Mouse (Mus musculus) embryonic facial prominence, embryonic 13.5 days (tissue): Measurements from ENCODE around the gene Pde4c. TPM values are rescaled to one million over a fixed set of nuclear protein-coding genes. Genes with fewer than 3 reads are reported as not detected.

Source experiments
- ATAC-seq: fragments of 200-750 bp; cut with Nextera tagmentation; 2 replicates; pipeline ENCODE4 v1.8.0; 2017; ENCODE audit warnings: low read depth; ENCODE audit not compliant: insufficient number of reproducible peaks, insufficient read depth, low FRiP score, low TSS enrichment
- H3K27ac ChIP-seq: fragments of 300-500 bp; sonication (generic); 2 replicates; pipeline ENCODE4 v1.5.1; 2015; ENCODE audit warnings: moderate library complexity, mild to moderate bottlenecking, inconsistent platforms
- H3K27me3 ChIP-seq: fragments of 300-500 bp; sonication (generic); 2 replicates; pipeline ENCODE4 v1.6.1; 2015; ENCODE audit warnings: mild to moderate bottlenecking, inconsistent platforms
- H3K36me3 ChIP-seq: fragments of 300-500 bp; sonication (generic); 2 replicates; pipeline ENCODE4 v1.6.1; 2015; ENCODE audit warnings: mild to moderate bottlenecking, inconsistent platforms
- H3K4me1 ChIP-seq: fragments of 300-500 bp; sonication (generic); 2 replicates; pipeline ENCODE4 v1.6.1; 2015; ENCODE audit warnings: inconsistent platforms
- H3K4me2 ChIP-seq: fragments of 300-500 bp; sonication (generic); 2 replicates; pipeline ENCODE4 v1.6.1; 2015; ENCODE audit warnings: moderate library complexity, mild to moderate bottlenecking, inconsistent platforms
- H3K4me3 ChIP-seq: fragments of 300-500 bp; sonication (generic); 2 replicates; pipeline ENCODE4 v1.5.1; 2015; ENCODE audit warnings: mild to moderate bottlenecking, inconsistent platforms
- H3K9ac ChIP-seq: fragments of 300-500 bp; sonication (generic); 2 replicates; pipeline ENCODE4 v1.6.1; 2015; ENCODE audit warnings: mild to moderate bottlenecking, inconsistent platforms
- H3K9me3 ChIP-seq: fragments of 300-500 bp; sonication (generic); 2 replicates; pipeline ENCODE4 v1.6.1; 2016; ENCODE audit warnings: inconsistent platforms
- WGBS: fragments of 180-500 bp; shearing (Covaris S2); methylation state at CpG from one replicate; pipeline ENCODE4 v1.1.7; 2015; ENCODE audit warnings: mixed read lengths; 5-methylcytosine and 5-hydroxymethylcytosine counted together
- polyA plus RNA-seq: library from polyadenylated mRNA; unstranded; fragments of >200 nt; fragmentation: Nextera tagmentation; extraction: Ambion mirVana; gene quantifications from 2 replicates; pipeline ENCODE4 v1.2.1, GENCODE M21; 2015

The Pde4c gene
- polyA plus RNA-seq, 1 experiment from 2014 or later = 0.13 TPM

- H3K9me3 ChIP-seq = no peaks in the 10 kb centered on the region
- H3K4me2 ChIP-seq = no peak overlapping the region
- WGBS = 100% methylated on average over 1 of the region's 1 CpGs
- no peaks in the 10 kb centered on the region for H3K27me3 ChIP-seq
- no peak overlapping the region for H3K4me3 ChIP-seq
- no peaks in the 10 kb centered on the region for H3K4me1 ChIP-seq
- ATAC-seq = no peak
- no peak overlapping the region for H3K27ac ChIP-seq
- H3K9ac ChIP-seq = no peak overlapping the region
- H3K36me3 ChIP-seq = no peaks in the 10 kb centered on the region
Measured at GRCm38 (mm10) chr8:70710296-70710695, 13.2 kb upstream of the Pde4c start.

- WGBS = 84% methylated on average over 11 of the region's 11 CpGs
- ATAC-seq = no peak
- Histone ChIP-seq H3K9ac (0 out of 2 replicates have a peak overlapping the region, but pooled peaks have one; percentile 46), H3K4me3 (no peak overlapping the region), H3K27me3 (no peaks in the 10 kb centered on the region), H3K4me2 (no peak overlapping the region), H3K36me3 (no peaks in the 10 kb centered on the region), H3K27ac (no peak overlapping the region), H3K9me3 (no peaks in the 10 kb centered on the region), H3K4me1 (no peaks in the 10 kb centered on the region)
Measured at GRCm38 (mm10) chr8:70711041-70711440, 12.5 kb upstream of the Pde4c start.

- 72% methylated on average over 7 of the region's 7 CpGs for WGBS
- ATAC-seq = no peak
- H3K27me3 ChIP-seq = no peaks in the 10 kb centered on the region
- no peak overlapping the region for H3K4me2 ChIP-seq
- no peaks in the 10 kb centered on the region for H3K4me1 ChIP-seq
- no peak overlapping the region for H3K9ac ChIP-seq
- H3K4me3 ChIP-seq = no peak overlapping the region
- H3K36me3 ChIP-seq = no peaks in the 10 kb centered on the region
- no peaks in the 10 kb centered on the region for H3K9me3 ChIP-seq
- H3K27ac ChIP-seq = no peak overlapping the region
Measured at GRCm38 (mm10) chr8:70713991-70714390, 9.5 kb upstream of the Pde4c start.

GRCm38 (mm10) chr8:70715086-70715485 is 8.4 kb upstream of the Pde4c start:
- H3K4me2 ChIP-seq = no peak overlapping the region
- WGBS = 66% methylated on average over 2 of the region's 2 CpGs
- no peak overlapping the region for H3K9ac ChIP-seq
- no peaks in the 10 kb centered on the region for H3K27me3 ChIP-seq
- H3K36me3 ChIP-seq = no peaks in the 10 kb centered on the region
- no peaks in the 10 kb centered on the region for H3K4me1 ChIP-seq
- no peak for ATAC-seq
- H3K9me3 ChIP-seq = no peaks in the 10 kb centered on the region
- no peak overlapping the region for H3K4me3 ChIP-seq
- H3K27ac ChIP-seq = no peak overlapping the region

GRCm38 (mm10) chr8:70716521-70717400 is 6.8 kb upstream of the Pde4c start:
- H3K27ac ChIP-seq = no peak overlapping the region
- H3K4me1 ChIP-seq = no peaks in the 10 kb centered on the region
- H3K36me3 ChIP-seq = no peaks in the 10 kb centered on the region
- ATAC-seq = no peak
- H3K27me3 ChIP-seq = no peaks in the 10 kb centered on the region
- WGBS = 84% methylated on average over 40 of the region's 40 CpGs
- no peaks in the 10 kb centered on the region for H3K9me3 ChIP-seq
- H3K9ac ChIP-seq = no peak overlapping the region
- H3K4me2 ChIP-seq = no peak overlapping the region
- H3K4me3 ChIP-seq = no peak overlapping the region

GRCm38 (mm10) chr8:70718297-70718696 is 5.2 kb upstream of the Pde4c start, which contains the start of gene Gm3336:
Gene Gm3336 (plus strand): TSS chr8:70718543.
- H3K9ac ChIP-seq = peak within 1 kb of the TSS; percentile 6; the same call in 1 of the 2 replicates
- ATAC-seq = no peak
- H3K4me2 ChIP-seq = peak within 1 kb of the TSS; percentile 24; the same call in 1 of the 2 replicates
- no peaks in the 10 kb centered on the region for H3K9me3 ChIP-seq
- no peak within 1 kb of the TSS for H3K27ac ChIP-seq
- no peaks in the 10 kb centered on the region for H3K36me3 ChIP-seq
- H3K4me1 ChIP-seq = no peaks in the 10 kb centered on the region
- no peak within 1 kb of the TSS for H3K4me3 ChIP-seq
- WGBS = 2% methylated on average over 19 of the region's 19 CpGs
- H3K27me3 ChIP-seq = no peaks in the 10 kb centered on the region

- Histone ChIP-seq H3K9me3 (no peaks in the 10 kb centered on the region), H3K9ac (no peak overlapping the region), H3K4me3 (no peak overlapping the region), H3K27ac (no peak overlapping the region), H3K27me3 (no peaks in the 10 kb centered on the region), H3K4me2 (no peak overlapping the region), H3K36me3 (no peaks in the 10 kb centered on the region), H3K4me1 (no peaks in the 10 kb centered on the region)
- no peak for ATAC-seq
- WGBS = 65% methylated on average over 9 of the region's 9 CpGs
Measured at GRCm38 (mm10) chr8:70719796-70720270, 3.7 kb upstream of the Pde4c start.

GRCm38 (mm10) chr8:70720739-70721138 is 2.8 kb upstream of the Pde4c start:
- H3K4me2 ChIP-seq = no peak overlapping the region
- H3K4me1 ChIP-seq = no peaks in the 10 kb centered on the region
- H3K27ac ChIP-seq = no peak overlapping the region
- H3K9me3 ChIP-seq = no peaks in the 10 kb centered on the region
- H3K27me3 ChIP-seq = peaks cover 4% of the 10 kb centered on the region
- ATAC-seq = no peak
- no peak overlapping the region for H3K4me3 ChIP-seq
- no peak overlapping the region for H3K9ac ChIP-seq
- H3K36me3 ChIP-seq = no peaks in the 10 kb centered on the region
- WGBS = 4% methylated on average over 3 of the region's 3 CpGs

GRCm38 (mm10) chr8:70721601-70722000 is 1.9 kb upstream of the Pde4c start:
- Histone ChIP-seq H3K4me2 (no peak overlapping the region), H3K9ac (no peak overlapping the region), H3K27me3 (peaks cover 12% of the 10 kb centered on the region), H3K4me3 (no peak overlapping the region), H3K9me3 (no peaks in the 10 kb centered on the region), H3K4me1 (0 out of 2 replicates have a peak, but pooled peaks cover 3% of the 10 kb centered on the region), H3K27ac (no peak overlapping the region), H3K36me3 (no peaks in the 10 kb centered on the region)
- ATAC-seq = no peak
- WGBS = 84% methylated on average over 8 of the region's 8 CpGs

GRCm38 (mm10) chr8:70724216-70724615 is 696 bp downstream of the Pde4c start:
- no peak overlapping the region for H3K4me2 ChIP-seq
- H3K9ac ChIP-seq = no peak overlapping the region
- H3K4me1 ChIP-seq = 0 out of 2 replicates have a peak, but pooled peaks cover 3% of the 10 kb centered on the region
- H3K9me3 ChIP-seq = no peaks in the 10 kb centered on the region
- no peak for ATAC-seq
- no peaks in the 10 kb centered on the region for H3K36me3 ChIP-seq
- no peak overlapping the region for H3K4me3 ChIP-seq
- no peak overlapping the region for H3K27ac ChIP-seq
- 77% methylated on average over 12 of the region's 12 CpGs for WGBS
- peaks cover 37% of the 10 kb centered on the region for H3K27me3 ChIP-seq

GRCm38 (mm10) chr8:70725792-70726447 is 2.4 kb downstream of the Pde4c start:
- ATAC-seq = no peak
- Histone ChIP-seq H3K9ac (no peak overlapping the region), H3K27ac (no peak overlapping the region), H3K36me3 (no peaks in the 10 kb centered on the region), H3K4me2 (no peak overlapping the region), H3K27me3 (peaks cover 54% of the 10 kb centered on the region), H3K4me3 (no peak overlapping the region), H3K4me1 (peaks cover 11% of the 10 kb centered on the region), H3K9me3 (no peaks in the 10 kb centered on the region)
- WGBS = 23% methylated on average over 14 of the region's 14 CpGs
